Mouse (Mus musculus): Measurements from ENCODE around the gene Fbxw11.

DNA sequence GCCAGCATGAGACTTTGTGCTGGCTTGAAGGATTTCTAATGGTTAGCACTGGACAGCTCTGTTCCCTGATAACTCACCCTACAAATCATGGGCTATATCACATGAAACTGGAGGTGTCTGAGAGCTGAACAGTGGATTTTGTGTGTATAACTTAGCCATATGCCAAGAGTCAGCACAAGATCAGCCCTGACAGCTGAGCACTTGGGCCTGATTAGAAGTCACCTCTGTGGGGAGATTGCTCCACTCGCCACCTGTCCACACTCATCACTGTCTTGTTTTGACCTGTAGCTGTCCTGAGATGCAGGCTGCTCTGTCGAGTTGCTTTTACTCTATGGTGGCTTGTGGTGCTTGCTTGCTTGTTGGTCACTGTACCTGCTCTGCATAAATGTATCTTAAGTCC, 93.8 kb downstream of the Fbxw11 start:
- TF ChIP-seq POLR2A (IDR thresholded peaks at IDR 0.05; ENCODE audit: control insufficient read depth, low read depth, low read length) = no peak
- no peak for TF ChIP-seq CTCF (IDR thresholded peaks at IDR 0.05; ENCODE audit: control insufficient read depth, insufficient read depth, insufficient replicate concordance, low read depth, low read length)
